In the genomic region with DNA sequence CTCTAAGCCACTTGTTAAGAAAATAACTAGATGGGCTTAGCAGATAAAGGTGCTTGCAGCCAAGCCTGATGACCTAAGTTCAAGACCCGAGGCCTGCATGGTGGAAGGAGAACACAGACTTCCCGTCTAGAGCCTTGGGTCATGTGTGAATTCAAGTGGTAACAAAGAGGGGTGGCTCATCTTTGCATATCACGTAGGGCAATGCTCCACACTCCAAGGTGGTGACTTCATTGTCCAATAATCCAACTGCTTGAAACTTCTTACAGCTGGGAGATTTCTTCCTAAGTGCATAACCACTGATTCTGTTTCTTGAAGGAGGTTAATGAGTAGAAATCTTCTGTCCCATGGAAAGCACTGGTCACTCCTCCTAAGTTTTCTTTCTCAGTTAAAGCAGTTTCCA, we compare ENCODE assay signal across 21 mouse cellular contexts. TPM values are rescaled to one million over a fixed set of nuclear protein-coding genes. Genes with fewer than 3 reads are reported as not detected.
DNase-seq lines count a peak whose midpoint lies in the region; ATAC-seq and TF ChIP-seq lines count a peak whose summit lies in the region.
"Had no signal": no experiment of that assay in that cellular context is flagged by ENCODE, and none has a peak within 500 bp of the region (broad histone marks: within the 10 kb centered on the region; RNA-seq: fewer than 3 reads in every experiment).

No protein-coding gene starts in this region.

- TF ChIP-seq POLR2A in myocyte (IDR thresholded peaks at IDR 0.05; ENCODE audit: insufficient read length, low read depth) = no peak

- no peak overlapping the region for H3K27ac ChIP-seq in forebrain, embryonic 11.5 days (ENCODE audit: low read depth, low read length)
- no peak overlapping the region for H3K27ac ChIP-seq in forebrain, embryonic 13.5 days
- H3K27ac ChIP-seq: embryonic facial prominence, embryonic 10.5 days; embryonic facial prominence, embryonic 12.5 days; forebrain, embryonic 10.5 days had no signal

- 79% methylated on average over 3 of the region's 3 CpGs for WGBS in forebrain, embryonic 11.5 days
- 85% methylated on average over 3 of the region's 3 CpGs for WGBS in forebrain, embryonic 13.5 days

- no peaks in the 10 kb centered on the region for H3K36me3 ChIP-seq in forebrain, embryonic 11.5 days (ENCODE audit: control insufficient read depth, insufficient read depth, low read length)
- no peaks in the 10 kb centered on the region for H3K36me3 ChIP-seq in forebrain, embryonic 13.5 days (ENCODE audit: poor library complexity, severe bottlenecking)
- H3K36me3 ChIP-seq in myocyte (ENCODE audit: control insufficient read depth, insufficient read depth) = no peaks in the 10 kb centered on the region
- H3K36me3 ChIP-seq: embryonic facial prominence, embryonic 10.5 days; embryonic facial prominence, embryonic 12.5 days; forebrain, embryonic 10.5 days had no signal

- H3K9me3 ChIP-seq in forebrain, embryonic 11.5 days (ENCODE audit: control insufficient read depth, low read length) = no peaks in the 10 kb centered on the region
- H3K9me3 ChIP-seq in forebrain, embryonic 13.5 days (replicated peaks) = no peaks in the 10 kb centered on the region
- H3K9me3 ChIP-seq: embryonic facial prominence, embryonic 10.5 days; embryonic facial prominence, embryonic 12.5 days; forebrain, embryonic 10.5 days had no signal

- no peak overlapping the region for H3K4me2 ChIP-seq in forebrain, embryonic 11.5 days (ENCODE audit: low read depth, low read length, severe bottlenecking)
- H3K4me2 ChIP-seq in forebrain, embryonic 13.5 days = no peak overlapping the region
- H3K4me2 ChIP-seq in myocyte (ENCODE audit: low read depth) = peak overlapping the region; percentile 44
- H3K4me2 ChIP-seq: embryonic facial prominence, embryonic 12.5 days had no signal

- CTCF ChIA-PET in Patski (lab: Charles Lee) = no interaction called here

- H3K27me3 ChIP-seq in forebrain, embryonic 11.5 days (ENCODE audit: control insufficient read depth, insufficient read depth, low read length) = no peaks in the 10 kb centered on the region
- no peaks in the 10 kb centered on the region for H3K27me3 ChIP-seq in forebrain, embryonic 13.5 days
- H3K27me3 ChIP-seq in Patski (no peaks in the 10 kb centered on the region), myocyte (ENCODE audit: control insufficient read depth, insufficient read depth, insufficient read length) (no peaks in the 10 kb centered on the region)
- H3K27me3 ChIP-seq: embryonic facial prominence, embryonic 12.5 days had no signal

- POLR2A ChIA-PET in Patski (lab: Charles Lee) = interaction anchor here (0.9 kb wide), 1 partner anchor 18 kb away, joined by 4 read pairs; no protein-coding TSS in a partner anchor

- H3K4me1 ChIP-seq in forebrain, embryonic 11.5 days (replicated peaks; ENCODE audit: control insufficient read depth, insufficient read depth, low read length) = peaks cover 3% of the 10 kb centered on the region; the same call in 1 of the 2 replicates
- peaks cover 17% of the 10 kb centered on the region for H3K4me1 ChIP-seq in forebrain, embryonic 13.5 days

- no peaks in the 10 kb centered on the region for H3K79me2 ChIP-seq in myocyte (ENCODE audit: control insufficient read depth, insufficient read depth)

- peak; percentile 27 for DNase-seq in forebrain, embryonic 11.5 days (ENCODE audit: low spot score)
- peak; percentile 56 for DNase-seq in 3T3-L1 (ENCODE audit: low read depth, low spot score)
- DNase-seq in Patski (ENCODE audit: low read depth, low spot score) = peak; percentile 68
- no peak for DNase-seq in embryo, embryonic 10 days (ENCODE audit: low spot score)
- DNase-seq in kidney, postnatal 25 days = no peak
- DNase-seq: adrenal gland, adult 2 months; adrenal gland, postnatal 10 days; adrenal gland, postnatal 25 days; cerebellum, adult 11 months; cerebellum, adult 18-20 months; cerebellum, adult 8-10 months; cerebellum, postnatal 10 days; cerebellum, postnatal 25 days had no signal

- no peak overlapping the region for H3K4me3 ChIP-seq in forebrain, embryonic 11.5 days (ENCODE audit: low read depth, low read length)
- H3K4me3 ChIP-seq in forebrain, embryonic 13.5 days = no peak overlapping the region
- no peak overlapping the region for H3K4me3 ChIP-seq in myocyte
- H3K4me3 ChIP-seq: embryonic facial prominence, embryonic 10.5 days; embryonic facial prominence, embryonic 12.5 days; erythroblast, embryonic 14.5 days; forebrain, embryonic 10.5 days had no signal

- no peak overlapping the region for H3ac ChIP-seq in myocyte (ENCODE audit: control insufficient read depth, insufficient read length)

- no peak overlapping the region for H3K9ac ChIP-seq in forebrain, embryonic 11.5 days (ENCODE audit: low read length)
- no peak overlapping the region for H3K9ac ChIP-seq in forebrain, embryonic 13.5 days
- H3K9ac ChIP-seq: embryonic facial prominence, embryonic 12.5 days had no signal

- TF ChIP-seq CTCF in Patski (IDR thresholded peaks at IDR 0.05) = no peak

- no peak for ATAC-seq in forebrain, embryonic 11.5 days (replicated peaks; ENCODE audit: low FRiP score)
- ATAC-seq in forebrain, embryonic 13.5 days = no peak
- peak; percentile 50 for ATAC-seq in Patski
- ATAC-seq: forebrain, embryonic 14.5 days; forebrain, embryonic 16.5 days had no signal

- in situ Hi-C loops in Patski (cut with MboI; ENCODE audit: low pct_unique_long_range_greater_than_20kb) = no loop called here

TF ChIP-seq in myocyte, 11 proteins besides CTCF, POLR2A, EP300 and RAD21:
- TF ChIP-seq MYOG (IDR thresholded peaks at IDR 0.05; ENCODE audit: control insufficient read depth in 1 of 3, insufficient read depth in 1 of 3, insufficient read length in 2 of 3, low read depth in 2 of 3) (no peak), REST (IDR thresholded peaks at IDR 0.05; ENCODE audit: insufficient read depth, insufficient read length) (no peak), CEBPB (IDR thresholded peaks at IDR 0.05; ENCODE audit: insufficient read depth, poor library complexity, severe bottlenecking) (no peak), MAX (IDR thresholded peaks at IDR 0.05; ENCODE audit: low read depth) (no peak), MYOD1 (IDR thresholded peaks at IDR 0.05; ENCODE audit: control insufficient read depth in 1 of 3, insufficient read length in 2 of 3, low read depth in 2 of 3) (no peak), TCF12 (IDR thresholded peaks at IDR 0.05; ENCODE audit: insufficient read depth, poor library complexity, severe bottlenecking) (no peak)

RNA-seq across cellular contexts. Expression of a gene that starts 22.6 kb away (rescaled TPM):
- polyA plus RNA-seq in forebrain, embryonic 11.5 days (2014; fragmentation: Nextera tagmentation; extraction: Ambion mirVana) = 1.6 and 1.7 TPM in 2 replicates
- 2.2 and 3.1 TPM in 2 replicates for polyA plus RNA-seq in forebrain, embryonic 13.5 days (2015; fragmentation: Nextera tagmentation; extraction: Ambion mirVana)
- 0.74 TPM for polyA plus RNA-seq in Patski (2021)
- polyA plus RNA-seq in myocyte (2012; fragmentation: generic; extraction: Trizol) = 0.56 TPM
- polyA plus RNA-seq: adrenal gland, adult 2 months; erythroblast, embryonic 14.5 days had no signal

RNA-seq across cellular contexts. Expression of a gene that starts 50.5 kb away (rescaled TPM):
- polyA plus RNA-seq in forebrain, embryonic 11.5 days (2014; fragmentation: Nextera tagmentation; extraction: Ambion mirVana) = 1.0 and 1.4 TPM in 2 replicates
- 1.1 and 1.2 TPM in 2 replicates for polyA plus RNA-seq in forebrain, embryonic 13.5 days (2015; fragmentation: Nextera tagmentation; extraction: Ambion mirVana)
- polyA plus RNA-seq in Patski (2021) = 0.13 TPM
- 0.61 TPM for polyA plus RNA-seq in myocyte (2012; fragmentation: generic; extraction: Trizol)
- polyA plus RNA-seq: erythroblast, embryonic 14.5 days had no signal

Comparison
In these comparisons a context has a peak if more than half of its experiments do, and no peak if none do; other contexts are left out.
1. DNase-seq: peak in forebrain, embryonic 11.5 days (single experiment), 3T3-L1 (single experiment) and Patski (single experiment); none in embryo, embryonic 10 days (single experiment) and kidney, postnatal 25 days (0 of 2).